Mouse (Mus musculus): ENCODE data around the gene Pygb.

Pygb gene

GRCm38 (mm10) chr2:150842049-150842461, 55.5 kb downstream of the Pygb start:
- no peak for DNase-seq (ENCODE audit: low spot score)

GRCm38 (mm10) chr2:150844798-150845197, 58.3 kb downstream of the Pygb start:
- no peak for DNase-seq (ENCODE audit: low spot score)

DNA sequence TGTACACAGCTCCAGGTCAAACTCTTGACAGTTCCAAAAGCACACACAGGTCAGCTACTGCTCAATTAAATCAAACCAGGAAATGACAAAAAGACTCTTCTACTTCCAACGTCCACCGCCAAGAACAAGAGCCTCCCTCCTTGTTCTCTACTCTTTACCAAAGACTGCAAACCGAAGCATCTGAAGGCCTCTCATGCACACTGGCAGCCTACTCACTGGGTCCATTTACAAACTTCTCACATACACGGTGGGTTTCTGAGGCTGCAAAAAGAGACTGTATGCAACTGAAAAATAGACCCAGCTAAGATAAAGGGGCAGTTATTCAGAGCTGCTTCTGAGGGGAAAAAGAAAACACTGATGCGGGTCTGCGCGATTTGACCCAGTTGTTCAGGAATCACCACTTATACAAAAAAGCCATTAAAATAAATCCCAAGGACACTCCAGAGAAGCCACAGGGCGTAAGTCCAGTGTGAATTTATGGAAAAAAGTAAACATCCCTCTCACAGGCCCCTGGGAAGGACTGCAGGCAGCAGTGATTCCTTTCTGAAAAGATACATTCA, 61.0 kb downstream of the Pygb start:
- no peak for DNase-seq (ENCODE audit: low spot score)

GRCm38 (mm10) chr2:150851251-150851650, 64.7 kb downstream of the Pygb start:
- no peak for DNase-seq (ENCODE audit: low spot score)

- DNase-seq (ENCODE audit: low spot score), result no peak
These were observed 68.7 kb downstream of the Pygb start for GRCm38 (mm10) chr2:150855186-150855585.

DNA sequence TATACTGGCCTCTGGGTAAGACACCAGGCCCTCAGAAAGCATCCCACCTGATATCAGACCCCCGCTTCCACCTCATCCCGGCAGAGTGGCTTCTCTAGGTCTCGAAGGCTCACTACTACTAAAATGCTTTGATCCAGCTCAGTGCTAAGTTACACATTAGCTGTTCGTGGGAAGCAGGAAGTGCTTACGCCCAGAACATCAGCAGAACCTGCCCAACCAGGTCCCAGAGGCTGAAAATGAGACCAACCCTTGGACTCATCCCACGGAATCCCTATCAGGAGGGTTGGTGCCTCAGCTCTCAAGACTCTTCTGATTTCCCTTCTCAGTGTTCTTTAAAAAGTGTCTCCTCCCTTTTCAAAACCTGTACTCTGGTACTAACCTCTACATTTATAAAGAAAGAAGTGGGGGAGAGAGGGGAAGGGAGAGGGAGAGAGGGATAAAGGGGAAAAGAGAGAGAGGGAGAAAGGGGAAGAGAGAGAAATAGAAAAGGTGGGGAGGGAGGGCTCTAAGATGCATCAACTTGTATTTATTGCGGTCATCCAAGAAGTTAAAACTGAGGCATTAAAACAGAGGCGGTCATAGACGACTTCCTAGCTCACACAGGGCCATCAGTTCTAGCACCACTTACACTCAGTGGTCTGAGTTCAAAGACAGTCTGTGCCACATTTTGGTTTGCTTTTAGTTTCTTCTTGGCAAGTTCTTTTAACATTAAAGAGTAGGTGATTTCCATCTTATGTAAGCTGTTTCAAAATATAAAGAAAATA, 72.4 kb downstream of the Pygb start:
- no peak for DNase-seq (ENCODE audit: low spot score)

DNA sequence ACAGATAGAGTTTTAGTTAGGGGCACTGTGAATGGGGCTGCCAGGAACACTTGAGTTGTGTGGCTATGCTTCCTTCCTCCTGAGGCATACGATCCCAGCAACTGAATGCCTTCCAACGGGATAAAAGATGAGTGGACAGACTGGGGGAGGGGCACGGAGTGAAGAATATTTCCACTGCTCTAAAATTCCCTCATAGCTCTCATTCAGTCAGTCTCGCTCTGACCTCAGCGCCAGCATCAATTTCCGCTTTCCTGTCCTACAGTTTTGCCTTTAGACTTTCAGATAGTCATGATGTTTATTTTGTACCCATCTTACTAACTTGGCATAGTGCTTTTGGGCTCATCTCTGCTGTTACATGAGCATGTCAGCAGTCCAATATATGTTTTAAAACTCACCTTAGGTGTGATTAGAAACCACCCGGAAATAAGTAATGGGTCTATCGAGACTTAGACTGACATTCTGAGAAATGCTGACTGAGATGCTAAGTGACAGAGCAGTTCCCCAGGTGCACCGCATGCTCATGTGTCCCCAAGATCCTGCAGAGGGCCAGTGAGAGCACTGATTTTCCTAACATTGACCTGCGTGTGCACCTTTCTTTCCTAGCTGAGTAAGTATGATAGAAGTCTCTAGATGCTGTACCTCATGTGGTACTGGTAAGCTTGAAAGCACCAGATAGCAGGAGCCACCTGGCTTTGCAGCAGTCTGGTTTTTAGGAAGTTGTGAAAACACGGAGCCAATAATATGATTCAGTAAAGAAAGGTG, 73.4 kb downstream of the Pygb start:
- DNase-seq (ENCODE audit: low spot score), result no peak

GRCm38 (mm10) chr2:150861128-150861527, 74.6 kb downstream of the Pygb start:
- no peak for DNase-seq (ENCODE audit: low spot score)

DNA sequence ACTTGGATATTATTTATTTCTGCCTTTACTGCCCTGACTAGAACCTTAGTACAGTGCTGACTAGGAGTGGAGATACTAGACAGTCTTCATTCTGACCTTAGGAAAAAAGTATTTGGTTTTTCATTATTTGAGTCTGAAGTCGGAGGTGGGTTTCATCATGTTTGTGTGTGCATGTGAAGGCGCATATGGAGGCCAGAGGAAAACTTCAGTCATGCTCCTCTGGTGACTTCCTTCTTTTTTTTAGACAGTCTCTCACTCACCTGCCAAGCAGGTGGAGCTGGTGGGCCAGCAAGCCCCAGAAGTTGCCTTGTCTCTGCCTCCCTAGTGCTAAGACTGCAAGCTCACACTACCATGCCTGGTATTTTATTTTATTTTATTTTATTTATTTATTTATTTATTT, 80.5 kb downstream of the Pygb start:
- DNase-seq (ENCODE audit: low spot score), result no peak

GRCm38 (mm10) chr2:150869446-150869845, 82.9 kb downstream of the Pygb start:
- no peak for DNase-seq (ENCODE audit: low spot score)

- DNase-seq (ENCODE audit: low spot score), result no peak
These were observed 88.0 kb downstream of the Pygb start for GRCm38 (mm10) chr2:150874508-150874907.

DNA sequence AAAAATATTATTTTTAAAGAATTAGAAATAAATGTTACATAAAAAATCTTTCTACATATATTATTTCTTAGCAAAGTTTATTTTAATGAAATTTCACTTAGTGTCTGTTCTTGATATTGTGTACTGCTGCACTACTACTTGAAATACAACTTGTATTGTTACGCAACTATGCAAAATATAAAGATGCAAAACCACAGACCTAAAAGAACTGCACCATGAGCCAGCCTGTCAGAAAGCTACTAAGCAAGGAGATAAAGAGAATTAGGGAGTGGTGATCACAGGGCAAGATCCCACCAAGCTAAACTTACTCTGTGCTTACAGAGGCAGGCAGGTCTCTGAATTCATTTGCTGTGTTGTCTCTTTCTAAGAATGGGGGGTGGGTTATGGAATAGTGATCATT, 88.7 kb downstream of the Pygb start:
- DNase-seq (ENCODE audit: low spot score), result no peak

DNA sequence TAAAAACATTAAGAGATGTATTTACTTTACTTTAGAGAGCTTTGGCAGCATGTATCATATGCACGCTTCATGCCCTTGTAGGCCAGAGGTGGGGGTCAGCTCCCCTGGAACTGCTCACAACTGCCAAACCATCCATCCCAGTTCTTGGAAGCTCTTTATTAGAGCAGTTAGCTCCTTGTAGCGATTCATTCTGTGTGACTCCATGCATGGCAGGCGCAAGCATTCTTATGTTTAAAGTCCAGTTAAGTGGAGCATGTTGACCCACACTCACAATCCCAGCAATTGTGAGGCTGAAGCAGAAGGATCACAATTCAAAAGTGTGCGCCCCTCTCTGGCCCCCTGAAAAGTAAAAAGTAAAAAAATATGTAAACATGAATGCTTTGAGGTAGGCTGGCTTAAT, 91.0 kb downstream of the Pygb start:
- DNase-seq (ENCODE audit: low spot score), result no peak

All from c-Kit-positive CD71-positive TER-119-positive erythroid progenitor cells, embryonic 14.5 days (primary cell).